Mouse (Mus musculus) lung, postnatal 0 days (tissue): ENCODE data around the gene Nfia. TPM values are rescaled to one million over a fixed set of nuclear protein-coding genes. Genes with fewer than 3 reads are reported as not detected.

Experiments
- ATAC-seq: fragments of 200-750 bp; cut with Nextera tagmentation; 2 replicates; pipeline ENCODE4 v1.8.0; 2017; ENCODE audit warnings: moderate library complexity
- DNase-seq: peaks from one replicate; pipeline ENCODE4 v3.0.0-alpha.2; 2016; ENCODE audit warnings: low spot score
- H3K27ac ChIP-seq: fragments of 300-500 bp; sonication (generic); 2 replicates; pipeline ENCODE4 v1.5.1; 2014; ENCODE audit warnings: antibody characterized with exemption, mild to moderate bottlenecking, low read length, mixed read lengths
- H3K27me3 ChIP-seq: fragments of 300-500 bp; sonication (generic); replicated peaks from 2 replicates; pipeline ENCODE4 v1.6.1; 2014; ENCODE audit warnings: low read length, mixed read lengths; ENCODE audit not compliant: insufficient read depth
- H3K36me3 ChIP-seq: fragments of 300-500 bp; sonication (generic); 2 replicates; pipeline ENCODE4 v1.6.1; 2014; ENCODE audit warnings: low read length, mixed read lengths; ENCODE audit not compliant: insufficient read depth
- H3K4me1 ChIP-seq: fragments of 300-500 bp; sonication (generic); 2 replicates; pipeline ENCODE4 v1.6.1; 2014; ENCODE audit warnings: antibody characterized with exemption, low read depth, low read length, mixed read lengths; ENCODE audit not compliant: insufficient read depth
- H3K4me2 ChIP-seq: fragments of 300-500 bp; sonication (generic); replicated peaks from 2 replicates; pipeline ENCODE4 v1.6.1; 2014; ENCODE audit warnings: low read depth, mild to moderate bottlenecking, low read length, moderate library complexity, mixed read lengths
- H3K4me3 ChIP-seq: fragments of 300-500 bp; sonication (generic); 2 replicates; pipeline ENCODE4 v1.5.1; 2014; ENCODE audit warnings: low read depth, low read length
- H3K9ac ChIP-seq: fragments of 300-500 bp; sonication (generic); replicated peaks from 2 replicates; pipeline ENCODE4 v1.6.1; 2014; ENCODE audit warnings: low read depth, mild to moderate bottlenecking
- H3K9me3 ChIP-seq: fragments of 300-500 bp; sonication (generic); 2 replicates; pipeline ENCODE4 v1.6.1; 2016; ENCODE audit warnings: low read length, mixed read lengths
- CTCF ChIP-seq: IDR thresholded peaks from 2 replicates; pipeline ENCODE4 v1.5.1; 2016; ENCODE audit warnings: antibody characterized with exemption, mild to moderate bottlenecking
- EP300 ChIP-seq: IDR thresholded peaks from 2 replicates; pipeline ENCODE4 v1.6.1; 2016; ENCODE audit warnings: antibody characterized with exemption, mild to moderate bottlenecking, control low read depth
- WGBS: fragments of 180-500 bp; shearing (Covaris S2); extraction: QIAGEN DNeasy Blood & Tissue Kit; methylation state at CpG from one replicate; pipeline ENCODE4 v1.1.7; 2014; 5-methylcytosine and 5-hydroxymethylcytosine counted together
- polyA plus RNA-seq: library from polyadenylated mRNA; unstranded; fragments of >200 nt; fragmentation: Nextera tagmentation; extraction: Ambion mirVana; gene quantifications from 2 replicates; pipeline ENCODE4 v1.2.1, GENCODE M21; 2015

Nfia gene
- polyA plus RNA-seq, 1 experiment from 2014 or later = 40.5 TPM

DNA sequence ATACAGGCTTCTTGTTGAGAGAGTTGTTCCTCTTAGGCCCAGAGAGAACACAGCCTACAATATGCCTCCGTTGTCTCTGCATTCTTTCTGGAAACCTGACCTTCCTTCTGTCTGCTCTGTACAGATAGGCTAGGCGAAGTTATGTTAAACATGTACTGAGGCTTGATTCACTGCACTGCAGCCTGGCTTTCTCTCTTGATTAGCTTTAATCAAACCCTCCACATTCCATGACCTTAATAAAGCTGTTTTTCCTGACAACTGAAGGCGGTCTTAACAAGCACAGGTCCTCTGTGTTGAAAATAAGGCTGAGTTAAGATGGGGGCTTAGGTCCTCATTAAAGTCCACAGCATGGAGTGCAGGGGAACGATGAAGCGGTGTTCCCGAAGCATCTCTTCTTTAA lies 54.6 kb downstream of the Nfia start:
- TF ChIP-seq CTCF (no peak), EP300 (no peak)
- Histone ChIP-seq H3K27ac (no peak overlapping the region), H3K36me3 (no peaks in the 10 kb centered on the region), H3K4me1 (no peaks in the 10 kb centered on the region; the same call in 1 of the 2 replicates), H3K27me3 (no peaks in the 10 kb centered on the region), H3K4me3 (no peak overlapping the region), H3K9ac (no peak overlapping the region), H3K9me3 (no peaks in the 10 kb centered on the region), H3K4me2 (no peak overlapping the region)
- DNase-seq (no peak), ATAC-seq (no peak)
- 80% methylated on average over 6 of the region's 6 CpGs for WGBS

DNA sequence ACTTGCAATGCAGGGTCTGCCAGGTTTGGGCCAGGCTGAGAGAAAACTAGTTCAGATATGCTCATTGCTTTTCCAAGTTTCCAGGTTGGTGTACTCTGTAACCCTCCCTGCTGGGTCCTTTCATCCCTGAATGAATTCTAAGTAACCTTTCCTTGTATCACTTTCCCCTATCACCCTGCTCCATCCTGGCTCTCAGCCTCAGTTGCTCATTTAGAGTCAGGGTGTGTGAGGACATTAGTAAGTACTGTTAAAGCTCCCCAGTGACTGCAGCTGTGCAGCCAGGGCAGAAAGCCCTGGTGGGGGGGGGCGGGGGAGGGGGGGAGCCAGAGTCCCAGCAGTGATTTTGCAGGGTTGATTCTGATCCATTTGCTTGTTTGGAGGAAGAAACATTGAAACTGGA lies 56.0 kb downstream of the Nfia start:
- H3K36me3 ChIP-seq = no peaks in the 10 kb centered on the region
- H3K27ac ChIP-seq = no peak overlapping the region
- no peaks in the 10 kb centered on the region for H3K27me3 ChIP-seq
- no peak overlapping the region for H3K4me2 ChIP-seq
- H3K9ac ChIP-seq = no peak overlapping the region
- no peak overlapping the region for H3K4me3 ChIP-seq
- DNase-seq (no peak), ATAC-seq (no peak)
- H3K4me1 ChIP-seq = no peaks in the 10 kb centered on the region; the same call in 1 of the 2 replicates
- H3K9me3 ChIP-seq = no peaks in the 10 kb centered on the region
- 40% methylated on average over 1 of the region's 1 CpGs for WGBS
- TF ChIP-seq EP300 (no peak), CTCF (no peak)

DNA sequence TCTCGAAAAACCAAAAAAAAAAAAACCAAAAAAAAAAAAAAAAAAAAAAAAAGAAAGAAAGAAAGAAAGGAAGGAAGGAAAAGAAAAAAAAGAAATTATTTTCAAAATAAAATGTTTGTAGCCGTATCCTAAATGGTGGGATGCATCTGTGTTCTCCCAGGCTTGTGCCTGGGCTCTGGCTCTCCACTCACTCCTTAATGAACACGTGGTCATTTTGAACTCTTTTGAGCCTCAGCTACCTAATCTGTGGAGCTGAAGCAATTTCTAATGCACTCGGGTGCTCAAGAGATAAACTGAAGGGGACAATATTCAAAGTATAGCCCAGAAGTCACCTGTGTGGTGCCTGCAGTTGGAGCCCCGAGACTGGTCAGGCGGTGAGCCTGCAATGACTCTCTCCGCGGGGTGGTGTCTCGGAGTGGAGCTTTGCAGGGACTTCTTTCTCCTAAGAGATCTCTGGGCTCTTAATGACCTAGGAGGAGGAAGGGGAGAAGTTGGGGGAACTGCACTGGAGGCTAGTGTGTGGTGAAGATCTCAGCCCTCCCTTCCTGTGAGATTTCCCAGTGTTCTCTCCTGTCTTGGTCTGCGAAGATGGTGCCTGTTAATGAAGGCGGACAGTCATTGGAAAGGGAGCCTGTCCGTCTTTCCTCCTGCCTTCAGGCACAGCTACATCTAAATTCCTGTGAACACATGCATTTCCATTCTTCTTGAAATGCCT lies 57.0 kb downstream of the Nfia start:
- no peak for ATAC-seq
- no peak for TF ChIP-seq CTCF
- TF ChIP-seq EP300 = no peak
- Histone ChIP-seq H3K27ac (no peak overlapping the region), H3K27me3 (no peaks in the 10 kb centered on the region), H3K9me3 (no peaks in the 10 kb centered on the region), H3K4me3 (no peak overlapping the region), H3K36me3 (no peaks in the 10 kb centered on the region), H3K4me1 (no peaks in the 10 kb centered on the region; the same call in 1 of the 2 replicates), H3K9ac (no peak overlapping the region), H3K4me2 (no peak overlapping the region)
- WGBS = 86% methylated on average over 12 of the region's 12 CpGs
- DNase-seq = no peak

DNA sequence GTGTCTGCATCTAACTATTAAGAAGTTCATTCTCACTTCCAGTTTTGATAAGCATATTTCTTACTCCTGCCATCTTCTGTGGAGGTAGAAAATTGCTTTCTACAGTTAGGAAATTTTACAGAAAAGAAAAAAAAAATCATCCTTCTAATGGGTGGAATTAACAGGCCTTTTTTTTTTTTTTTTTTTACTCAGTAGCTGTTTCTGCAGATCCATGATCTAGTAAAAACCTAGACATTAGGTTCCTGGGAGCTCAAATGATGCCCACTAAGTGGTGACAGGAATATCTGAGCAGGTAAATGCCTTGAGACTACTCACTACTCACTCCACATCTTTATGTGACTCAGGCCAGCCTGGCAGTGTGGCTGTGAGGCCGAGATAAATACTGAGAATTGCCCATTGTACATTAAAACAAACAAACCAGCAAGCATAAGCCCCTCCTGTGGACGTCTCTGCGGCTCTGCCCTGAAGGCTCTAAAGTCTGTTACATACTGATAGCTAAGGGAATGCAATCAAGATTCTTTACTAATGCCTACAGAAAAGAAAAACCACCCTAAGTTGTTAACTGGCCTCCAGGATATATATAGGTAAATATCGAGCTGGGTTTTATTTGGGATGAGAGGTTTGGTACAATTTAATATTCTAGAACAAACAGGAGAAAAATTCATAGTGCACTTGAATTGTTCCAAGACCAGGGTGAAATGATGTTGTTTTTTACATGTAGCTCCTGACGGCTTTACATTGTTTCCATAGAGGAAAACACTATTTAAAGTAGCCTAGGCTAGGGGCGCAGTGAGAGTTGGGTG lies 57.7 kb downstream of the Nfia start:
- 49% methylated on average over 6 of the region's 6 CpGs for WGBS
- Histone ChIP-seq H3K4me3 (no peak overlapping the region), H3K4me1 (no peaks in the 10 kb centered on the region; the same call in 1 of the 2 replicates), H3K27me3 (no peaks in the 10 kb centered on the region), H3K36me3 (no peaks in the 10 kb centered on the region), H3K4me2 (no peak overlapping the region), H3K9me3 (no peaks in the 10 kb centered on the region), H3K9ac (no peak overlapping the region), H3K27ac (no peak overlapping the region)
- TF ChIP-seq CTCF = no peak
- TF ChIP-seq EP300 = no peak
- ATAC-seq (no peak), DNase-seq (no peak)

DNA sequence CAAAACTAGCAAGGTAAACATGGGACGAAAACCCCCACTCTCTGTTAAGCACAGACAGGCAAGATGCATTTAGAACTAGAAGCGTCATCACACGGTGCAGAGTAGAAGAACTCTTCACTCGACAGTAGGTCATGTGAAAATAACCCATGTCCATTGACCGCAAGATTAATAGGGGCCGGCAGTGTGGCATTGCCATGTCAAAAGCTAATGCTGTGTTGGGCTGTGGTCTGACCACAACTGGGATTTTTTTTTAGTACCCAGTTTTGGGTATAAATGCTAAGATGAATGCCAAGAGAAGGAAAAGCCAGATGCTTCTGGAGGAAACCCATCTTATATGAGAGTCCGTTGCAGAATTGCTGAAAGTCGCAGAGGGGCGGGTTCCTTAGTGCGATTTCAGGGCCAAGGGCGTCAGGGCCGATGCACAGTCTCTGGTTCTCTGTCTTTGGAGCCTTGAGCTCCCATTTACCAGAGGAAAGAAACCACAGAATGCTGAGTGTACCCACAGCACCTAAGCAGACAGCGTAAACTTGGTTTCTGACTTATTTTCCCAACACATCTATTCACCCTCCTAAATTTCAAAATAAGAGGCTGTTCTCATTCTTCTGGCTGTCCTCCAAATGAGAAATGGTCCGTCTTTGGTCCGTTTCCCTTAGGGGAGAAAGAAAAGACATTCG lies 58.5 kb downstream of the Nfia start:
- ATAC-seq = no peak
- no peaks in the 10 kb centered on the region for H3K27me3 ChIP-seq
- H3K4me2 ChIP-seq = no peak overlapping the region
- no peaks in the 10 kb centered on the region for H3K9me3 ChIP-seq
- no peak overlapping the region for H3K27ac ChIP-seq
- no peak overlapping the region for H3K4me3 ChIP-seq
- no peaks in the 10 kb centered on the region; the same call in 1 of the 2 replicates for H3K4me1 ChIP-seq
- TF ChIP-seq CTCF = no peak
- no peak for DNase-seq
- no peaks in the 10 kb centered on the region for H3K36me3 ChIP-seq
- 83% methylated on average over 16 of the region's 16 CpGs for WGBS
- no peak overlapping the region for H3K9ac ChIP-seq

DNA sequence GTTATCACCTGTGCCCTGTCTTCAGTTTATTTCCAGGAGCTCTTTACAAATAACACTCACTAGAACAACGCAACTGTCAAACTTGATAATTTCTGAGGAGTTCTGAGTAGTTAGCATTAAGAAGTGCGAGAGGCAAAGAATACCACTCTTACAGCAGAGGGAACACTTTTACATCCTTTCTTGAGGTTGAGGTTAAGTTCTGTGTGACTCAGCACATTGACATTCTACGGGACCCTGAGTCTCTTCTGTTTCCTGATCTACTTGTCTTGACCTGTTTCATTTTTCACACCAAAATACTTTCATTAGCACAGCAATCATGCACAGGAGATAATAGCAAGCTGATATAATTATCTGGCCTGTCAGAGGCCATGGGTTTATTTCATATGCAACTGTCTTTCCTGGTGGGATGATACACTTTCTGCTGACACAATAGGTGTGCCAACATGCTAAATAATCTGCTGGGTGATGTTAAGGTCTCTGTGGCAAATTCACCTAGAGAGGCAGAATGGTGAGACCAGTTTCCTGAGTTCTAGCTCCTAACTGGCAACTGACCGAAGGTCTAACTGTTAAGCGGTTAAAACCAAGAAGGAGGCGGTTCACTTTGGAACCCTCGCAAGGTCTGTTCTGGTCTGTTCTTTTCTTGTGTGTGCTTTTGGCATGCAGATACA lies 59.2 kb downstream of the Nfia start:
- no peak for DNase-seq
- Histone ChIP-seq H3K9me3 (no peaks in the 10 kb centered on the region), H3K27ac (no peak overlapping the region), H3K9ac (no peak overlapping the region), H3K4me1 (no peaks in the 10 kb centered on the region; the same call in 1 of the 2 replicates), H3K4me3 (no peak overlapping the region), H3K27me3 (no peaks in the 10 kb centered on the region), H3K36me3 (no peaks in the 10 kb centered on the region), H3K4me2 (no peak overlapping the region)
- no peak for ATAC-seq
- no peak for TF ChIP-seq CTCF
- TF ChIP-seq EP300 = no peak
- 81% methylated on average over 7 of the region's 7 CpGs for WGBS
